Mouse (Mus musculus): Measurements from ENCODE around the gene Polg2. TPM values are rescaled to one million over a fixed set of nuclear protein-coding genes. Genes with fewer than 3 reads are reported as not detected.

Polg2 gene
- 7.7 TPM for polyA plus RNA-seq (2014; fragmentation: Illumina TruSeq; extraction: RNeasy Lipid Tissue Mini Kit (QIAGEN cat#74804); ENCODE audit: low read depth, low replicate concordance)

DNA sequence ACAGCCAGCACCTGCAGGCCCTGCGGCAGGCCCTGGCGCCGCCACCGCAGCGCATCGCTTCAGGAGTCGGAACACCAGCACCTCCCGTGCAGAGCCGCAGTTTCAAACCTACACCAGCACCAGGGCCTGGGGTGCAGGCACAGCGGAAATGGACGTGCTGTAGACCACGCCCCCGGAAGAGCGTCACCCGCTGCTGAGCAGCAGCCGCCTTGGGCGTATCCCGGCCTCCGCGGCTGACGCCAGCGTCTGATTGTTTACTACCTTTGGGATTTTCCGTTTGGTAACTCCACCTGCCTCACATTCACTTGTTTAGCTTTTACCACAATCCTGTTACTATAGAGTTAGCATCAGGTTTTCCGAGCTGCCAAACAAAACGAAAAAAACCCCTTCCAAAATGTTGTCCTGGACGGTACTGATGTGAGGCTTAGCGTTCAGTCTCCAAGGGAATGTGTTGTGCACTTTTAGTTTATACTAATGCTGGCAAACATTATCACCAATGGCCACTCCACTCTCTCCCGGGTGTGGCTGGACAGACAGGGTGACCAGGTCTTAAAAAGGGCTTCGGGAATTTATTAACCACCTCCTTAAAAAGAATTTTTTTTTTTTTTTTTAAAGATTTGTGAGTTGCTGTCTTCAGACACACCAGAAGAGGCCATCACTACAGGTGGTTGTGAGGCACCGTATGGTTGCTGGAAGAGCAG is at the start of gene Polg2:
Polg2 (minus strand) TSS at position 150 of the 701 bp plus-strand sequence.

DNA sequence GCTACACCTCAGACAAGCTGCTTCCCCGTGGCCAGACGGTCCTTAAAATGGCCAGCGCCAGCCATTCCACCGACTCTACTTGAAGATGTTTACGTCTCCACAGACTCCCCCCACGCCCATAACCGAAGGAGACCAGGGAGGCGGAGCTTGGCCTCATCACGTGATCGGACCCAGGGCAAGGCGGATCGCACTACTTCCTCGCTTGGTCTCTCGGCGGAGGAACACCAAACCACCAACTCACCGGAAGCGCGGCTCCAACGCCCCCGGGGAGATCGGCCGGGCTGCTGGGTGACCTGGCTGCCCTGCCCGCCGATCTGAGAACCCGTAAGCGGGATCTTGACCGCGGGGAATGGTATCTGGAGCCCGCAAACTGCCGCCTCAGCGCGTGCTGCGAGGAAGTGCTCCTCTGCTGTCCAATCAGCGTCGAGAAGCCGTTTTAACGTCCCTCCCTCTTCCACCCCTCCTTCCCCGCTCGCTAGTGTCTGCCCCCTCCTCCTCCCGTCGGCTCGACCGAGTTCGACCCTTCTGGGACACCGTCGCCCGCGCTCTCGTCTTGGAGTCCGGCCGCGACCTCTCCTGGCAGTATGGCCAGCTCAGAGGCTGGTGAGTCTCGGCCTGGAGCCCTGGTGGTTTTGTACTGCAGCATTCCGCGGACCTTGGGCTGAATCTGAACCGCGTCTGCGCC is 9.6 kb upstream of the Polg2 start, which contains the start of the genes Ddx5 and Cep95:
Ddx5 (minus strand) TSS at position 411 of the 685 bp plus-strand sequence.
Cep95 (plus strand) TSS at position 478 of the 685 bp plus-strand sequence.

DNA sequence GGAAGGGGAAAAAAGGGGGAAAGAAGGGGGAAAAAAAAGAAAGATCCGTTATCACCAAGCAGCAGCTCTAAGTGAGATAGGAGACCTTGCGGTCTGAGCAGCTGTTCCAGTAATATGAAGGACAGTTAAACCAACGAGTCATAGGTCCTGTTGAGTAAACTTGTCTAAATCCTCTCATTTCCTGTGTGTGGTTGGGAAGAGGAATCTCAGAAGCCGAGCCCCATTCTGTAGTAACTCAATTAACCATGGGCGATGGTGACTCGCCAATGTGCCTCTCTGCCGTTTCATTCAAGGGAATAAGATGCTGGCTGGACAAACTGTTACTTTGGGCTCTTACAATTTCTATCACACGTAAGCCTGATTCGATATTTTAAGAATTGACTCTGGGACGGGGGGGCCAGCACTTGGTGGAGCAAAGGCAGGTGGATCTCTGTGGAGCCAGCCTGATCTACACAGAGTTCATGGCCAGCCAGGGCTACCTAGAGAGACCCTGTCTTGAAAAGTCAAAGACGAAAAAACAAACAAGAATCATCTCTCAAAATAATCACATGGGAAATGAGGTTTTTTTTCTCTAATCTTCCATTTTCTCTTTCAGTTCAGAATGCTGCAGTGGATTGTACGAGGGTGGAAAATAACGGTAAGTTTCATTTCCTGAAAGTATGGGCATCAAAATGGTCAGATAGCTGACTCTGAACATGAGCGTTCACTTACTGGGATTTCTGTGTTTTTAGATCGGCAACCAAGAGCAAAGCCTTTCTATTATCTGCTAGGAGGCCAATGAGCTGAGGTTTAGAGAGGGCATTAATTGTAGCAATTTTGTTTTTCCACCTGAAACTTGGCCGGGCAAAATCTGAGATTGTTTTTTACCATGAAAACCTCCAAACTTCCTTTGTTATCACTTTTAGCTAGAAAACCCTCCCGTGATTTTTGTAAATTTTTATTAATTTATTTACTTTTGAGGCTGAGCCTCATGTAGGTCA is 28.0 kb downstream of the Polg2 start, which contains the start of gene Milr1:
Milr1 (plus strand) TSS at position 188 of the 980 bp plus-strand sequence.

DNA sequence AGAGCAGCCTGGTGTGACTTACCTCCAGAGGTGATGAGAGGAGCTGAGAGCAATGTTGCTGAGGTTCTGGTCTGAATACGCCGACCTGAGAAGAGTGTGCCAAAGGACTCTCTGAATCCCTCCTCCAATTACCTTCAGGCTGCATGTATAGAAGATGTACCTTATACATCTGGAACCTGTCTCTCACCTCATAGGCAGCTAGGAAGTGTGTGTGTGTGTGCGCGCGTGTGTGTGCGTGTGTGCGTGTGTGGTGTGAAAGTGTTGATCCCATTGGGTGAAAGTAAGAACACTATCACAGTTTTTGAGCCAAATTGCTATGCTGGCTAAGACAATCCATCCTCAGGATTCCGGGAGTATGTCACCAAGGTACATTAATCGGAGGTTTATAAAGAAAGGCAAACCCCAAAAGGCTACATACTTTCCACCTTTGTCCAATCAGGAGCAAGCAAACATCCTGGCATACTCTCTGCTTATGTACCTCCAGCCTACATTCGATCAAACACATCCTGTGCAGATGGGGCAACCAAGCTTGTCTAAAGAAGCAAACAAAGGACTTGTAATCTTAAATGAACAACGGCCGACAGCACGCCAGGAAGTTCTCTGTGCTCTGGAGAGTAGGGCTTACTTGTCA is 29.1 kb downstream of the Polg2 start, which contains the start of gene Pecam1:
Pecam1 (minus strand) TSS at position 508 of the 631 bp plus-strand sequence.

Other genes with a start within 250 kb of the Polg2 start
- gene Tex2, start 166.1 kb downstream of the Polg2 start, polyA plus RNA-seq (2014; fragmentation: Illumina TruSeq; extraction: RNeasy Lipid Tissue Mini Kit (QIAGEN cat#74804); ENCODE audit: low read depth, low replicate concordance), result 31.0 TPM
- 116 TPM for gene Pecam1, start 28.9 kb downstream of the Polg2 start, polyA plus RNA-seq (2014; fragmentation: Illumina TruSeq; extraction: RNeasy Lipid Tissue Mini Kit (QIAGEN cat#74804); ENCODE audit: low read depth, low replicate concordance)
- 0.65 TPM for gene Milr1, start 28.3 kb downstream of the Polg2 start, polyA plus RNA-seq (2014; fragmentation: Illumina TruSeq; extraction: RNeasy Lipid Tissue Mini Kit (QIAGEN cat#74804); ENCODE audit: low read depth, low replicate concordance)
- gene Ddx5, start 9.6 kb upstream of the Polg2 start, polyA plus RNA-seq (2014; fragmentation: Illumina TruSeq; extraction: RNeasy Lipid Tissue Mini Kit (QIAGEN cat#74804); ENCODE audit: low read depth, low replicate concordance), result 572 TPM
- gene Cep95, start 9.7 kb upstream of the Polg2 start, polyA plus RNA-seq (2014; fragmentation: Illumina TruSeq; extraction: RNeasy Lipid Tissue Mini Kit (QIAGEN cat#74804); ENCODE audit: low read depth, low replicate concordance), result 10.1 TPM
- gene Smurf2, start 141.2 kb upstream of the Polg2 start, polyA plus RNA-seq (2014; fragmentation: Illumina TruSeq; extraction: RNeasy Lipid Tissue Mini Kit (QIAGEN cat#74804); ENCODE audit: low read depth, low replicate concordance), result 28.0 TPM
- gene Kpna2, start 220.0 kb upstream of the Polg2 start, polyA plus RNA-seq (2014; fragmentation: Illumina TruSeq; extraction: RNeasy Lipid Tissue Mini Kit (QIAGEN cat#74804); ENCODE audit: low read depth, low replicate concordance), result 49.4 TPM
- gene 1810010H24Rik, start 246.1 kb upstream of the Polg2 start, polyA plus RNA-seq (2014; fragmentation: Illumina TruSeq; extraction: RNeasy Lipid Tissue Mini Kit (QIAGEN cat#74804); ENCODE audit: low read depth, low replicate concordance), result 1.9 TPM